Mouse (Mus musculus): Measurements from ENCODE around the gene Ssxb8.
"Not testable (repeated sequence)": the region's sequence is repeated elsewhere in the genome, so short reads cannot be mapped to it uniquely, and the experiment has no call there.

The Ssxb8 gene

GRCm38 (mm10) chrX:8690744-8691143, at the start of gene Ssxb8:
Ssxb8 (minus strand) TSS chrX:8690844.
- DNase-seq (ENCODE audit: low read depth in 1 of 2, low spot score in 2 of 2): not testable (repeated sequence)

- DNase-seq (ENCODE audit: low read depth in 1 of 2, low spot score in 2 of 2): no peak
These were observed 42.3 kb upstream of the Ssxb8 start for GRCm38 (mm10) chrX:8732907-8733306.

GRCm38 (mm10) chrX:8663085-8663484, 27.6 kb downstream of the Ssxb8 start:
- DNase-seq (ENCODE audit: low read depth in 1 of 2, low spot score in 2 of 2): no peak
